Comparison of ENCODE assay signal across 8 mouse cellular contexts in genomic region chr1:86525499-86526115, GRCm38 (mm10). TPM values are rescaled to one million over a fixed set of nuclear protein-coding genes. Genes with fewer than 3 reads are reported as not detected.
DNase-seq lines count a peak whose midpoint lies in the region; ATAC-seq and TF ChIP-seq lines count a peak whose summit lies in the region.

No protein-coding gene starts in this region.

- ATAC-seq in forebrain, embryonic 16.5 days = peak; percentile 12
- peak; percentile 18 for ATAC-seq in hindbrain, embryonic 16.5 days

- H3K79me2 ChIP-seq in heart, adult 2 months (replicated peaks; ENCODE audit: control insufficient read depth, insufficient read depth, low read length) = peaks cover 2% of the 10 kb centered on the region

- peaks cover 5% of the 10 kb centered on the region; the same call in 1 of the 2 replicates for H3K4me1 ChIP-seq in heart, adult 2 months (ENCODE audit: control insufficient read depth, insufficient read depth, low read length)
- H3K4me1 ChIP-seq in forebrain, embryonic 16.5 days (replicated peaks; ENCODE audit: control insufficient read depth, insufficient read depth, low read length) = peaks cover 22% of the 10 kb centered on the region
- H3K4me1 ChIP-seq in hindbrain, embryonic 16.5 days (ENCODE audit: control insufficient read depth, insufficient read depth, low read depth, low read length) = peaks cover 24% of the 10 kb centered on the region

- DNase-seq in heart, adult 2 months = peak in 1 of 2 experiments; percentile 86
- no peak for DNase-seq in heart, adult 11 months
- peak; percentile 82 for DNase-seq in ZHBTc4 (ENCODE audit: low read depth, low spot score)
- peak; percentile 79 for DNase-seq in left cerebral cortex, postnatal 36 days (ENCODE audit: low spot score in 2 of 2)
- peak; percentile 78 for DNase-seq in mesoderm, embryonic 11.5 days (ENCODE audit: low read depth, low spot score)
- peak; percentile 78 to 85 for DNase-seq in spleen, postnatal 10 days (ENCODE audit: low spot score in 2 of 2)

- H3K4me2 ChIP-seq in forebrain, embryonic 16.5 days (ENCODE audit: low read length) = peak overlapping the region; percentile 96
- H3K4me2 ChIP-seq in hindbrain, embryonic 16.5 days (ENCODE audit: low read length) = peak overlapping the region; percentile 91

- no peaks in the 10 kb centered on the region for H3K9me3 ChIP-seq in forebrain, embryonic 16.5 days (ENCODE audit: control insufficient read depth, low read length)
- no peaks in the 10 kb centered on the region for H3K9me3 ChIP-seq in hindbrain, embryonic 16.5 days (ENCODE audit: control insufficient read depth, low read length)

- no peaks in the 10 kb centered on the region for H3K36me3 ChIP-seq in heart, adult 2 months (ENCODE audit: control insufficient read depth, insufficient read depth, low read length)
- H3K36me3 ChIP-seq in forebrain, embryonic 16.5 days (ENCODE audit: control insufficient read depth, insufficient read depth) = 0 out of 2 replicates have a peak, but pooled peaks cover 1% of the 10 kb centered on the region
- peaks cover under 1% of the 10 kb centered on the region; the same call in 1 of the 2 replicates for H3K36me3 ChIP-seq in hindbrain, embryonic 16.5 days (ENCODE audit: control insufficient read depth, insufficient read depth, low read length)

- peak; percentile 88 for TF ChIP-seq CTCF in heart, adult 2 months (IDR thresholded peaks at IDR 0.05)

- intact Hi-C loops in heart, adult 2 months (cut with DNase I) = loop anchor here (1.0 kb wide), 3 partner anchors 38 to 91 kb away; no protein-coding TSS in a partner anchor
- intact Hi-C loops in left cerebral cortex, postnatal 36 days (cut with DNase I) = loop anchor here (1.0 kb wide), 2 partner anchors 21 to 38 kb away; no protein-coding TSS in a partner anchor

- H3K27me3 ChIP-seq in heart, adult 2 months (ENCODE audit: control insufficient read depth, insufficient read depth, low read length) = no peaks in the 10 kb centered on the region
- no peaks in the 10 kb centered on the region for H3K27me3 ChIP-seq in forebrain, embryonic 16.5 days (replicated peaks; ENCODE audit: control insufficient read depth, insufficient read depth, low read length)
- no peaks in the 10 kb centered on the region for H3K27me3 ChIP-seq in hindbrain, embryonic 16.5 days (replicated peaks; ENCODE audit: control insufficient read depth, insufficient read depth, low read length)

- H3K9ac ChIP-seq in heart, adult 2 months (ENCODE audit: low read depth, low read length) = peak overlapping the region; percentile 93
- peak overlapping the region; percentile 99 for H3K9ac ChIP-seq in forebrain, embryonic 16.5 days (replicated peaks; ENCODE audit: low read depth, low read length)
- peak overlapping the region; percentile 72 for H3K9ac ChIP-seq in hindbrain, embryonic 16.5 days (ENCODE audit: low read depth, low read length)

- peak overlapping the region; percentile 100 for H3K27ac ChIP-seq in heart, adult 2 months
- H3K27ac ChIP-seq in forebrain, embryonic 16.5 days (ENCODE audit: low read length) = peak overlapping the region; percentile 100
- peak overlapping the region; percentile 97 for H3K27ac ChIP-seq in hindbrain, embryonic 16.5 days (ENCODE audit: low read depth, low read length)

- TF ChIP-seq EP300 in heart, adult 2 months (IDR thresholded peaks at IDR 0.05; ENCODE audit: insufficient read depth, low read depth, low read length) = peak; percentile 44; the same call in 1 of the 2 replicates

- peak overlapping the region; percentile 91 for H3K4me3 ChIP-seq in heart, adult 2 months
- H3K4me3 ChIP-seq in forebrain, embryonic 16.5 days (replicated peaks; ENCODE audit: low read length) = peak overlapping the region; percentile 98
- peak overlapping the region; percentile 96 for H3K4me3 ChIP-seq in hindbrain, embryonic 16.5 days (ENCODE audit: low read length)

- WGBS in heart, adult 2 months = under 1% methylated on average over 44 of the region's 44 CpGs
- WGBS in forebrain, embryonic 16.5 days = under 1% methylated on average over 44 of the region's 44 CpGs
- under 1% methylated on average over 44 of the region's 44 CpGs for WGBS in hindbrain, embryonic 16.5 days

- no peak for TF ChIP-seq POLR2A in heart, adult 2 months (IDR thresholded peaks at IDR 0.05; ENCODE audit: insufficient read depth, low read depth, low read length)

RNA-seq across cellular contexts. Expression of gene Ptma, which starts 0.9 kb away (rescaled TPM):
- 100 to 1,000 TPM; 200 to 227 TPM for total RNA-seq in heart, adult 2 months (2021)
- polyA plus RNA-seq in heart, adult 2 months (2012; rRNA removed) = 169 and 177 TPM in 2 replicates
- polyA plus RNA-seq in forebrain, embryonic 16.5 days (2015; fragmentation: Nextera tagmentation; extraction: Ambion mirVana) = 1,987 and 2,275 TPM in 2 replicates
- polyA plus RNA-seq in hindbrain, embryonic 16.5 days (2015; fragmentation: Nextera tagmentation; extraction: Ambion mirVana) = 1,165 and 1,204 TPM in 2 replicates
- total RNA-seq in left cerebral cortex, postnatal 36 days (2021) = 100 to 1,000 TPM; 384 TPM

RNA-seq across cellular contexts. Expression of gene Pde6d, which starts 56.8 kb away (rescaled TPM):
- total RNA-seq in heart, adult 2 months (2021) = 10 to 100 TPM; 40.4 to 47.6 TPM
- polyA plus RNA-seq in heart, adult 2 months (2012; rRNA removed) = 27.9 and 39.2 TPM in 2 replicates
- polyA plus RNA-seq in forebrain, embryonic 16.5 days (2015; fragmentation: Nextera tagmentation; extraction: Ambion mirVana) = 88.7 and 90.1 TPM in 2 replicates
- 103 and 113 TPM in 2 replicates for polyA plus RNA-seq in hindbrain, embryonic 16.5 days (2015; fragmentation: Nextera tagmentation; extraction: Ambion mirVana)
- total RNA-seq in left cerebral cortex, postnatal 36 days (2021) = 10 to 100 TPM; 53.3 to 62.6 TPM

RNA-seq across cellular contexts. Expression of gene Cops7b, which starts 57.1 kb away (rescaled TPM):
- 10 to 100 TPM; 11.2 to 12.0 TPM for total RNA-seq in heart, adult 2 months (2021)
- polyA plus RNA-seq in heart, adult 2 months (2012; rRNA removed) = 18.2 and 22.4 TPM in 2 replicates
- 59.7 and 64.6 TPM in 2 replicates for polyA plus RNA-seq in forebrain, embryonic 16.5 days (2015; fragmentation: Nextera tagmentation; extraction: Ambion mirVana)
- 57.1 and 62.5 TPM in 2 replicates for polyA plus RNA-seq in hindbrain, embryonic 16.5 days (2015; fragmentation: Nextera tagmentation; extraction: Ambion mirVana)
- total RNA-seq in left cerebral cortex, postnatal 36 days (2021) = 10 to 100 TPM; 25.2 to 25.8 TPM
